Mouse (Mus musculus): ENCODE results near the gene Chst5. TPM values are rescaled to one million over a fixed set of nuclear protein-coding genes. Genes with fewer than 3 reads are reported as not detected.

The Chst5 gene
- polyA plus RNA-seq, 1 experiment from 2014 or later = 2.7 TPM

DNA sequence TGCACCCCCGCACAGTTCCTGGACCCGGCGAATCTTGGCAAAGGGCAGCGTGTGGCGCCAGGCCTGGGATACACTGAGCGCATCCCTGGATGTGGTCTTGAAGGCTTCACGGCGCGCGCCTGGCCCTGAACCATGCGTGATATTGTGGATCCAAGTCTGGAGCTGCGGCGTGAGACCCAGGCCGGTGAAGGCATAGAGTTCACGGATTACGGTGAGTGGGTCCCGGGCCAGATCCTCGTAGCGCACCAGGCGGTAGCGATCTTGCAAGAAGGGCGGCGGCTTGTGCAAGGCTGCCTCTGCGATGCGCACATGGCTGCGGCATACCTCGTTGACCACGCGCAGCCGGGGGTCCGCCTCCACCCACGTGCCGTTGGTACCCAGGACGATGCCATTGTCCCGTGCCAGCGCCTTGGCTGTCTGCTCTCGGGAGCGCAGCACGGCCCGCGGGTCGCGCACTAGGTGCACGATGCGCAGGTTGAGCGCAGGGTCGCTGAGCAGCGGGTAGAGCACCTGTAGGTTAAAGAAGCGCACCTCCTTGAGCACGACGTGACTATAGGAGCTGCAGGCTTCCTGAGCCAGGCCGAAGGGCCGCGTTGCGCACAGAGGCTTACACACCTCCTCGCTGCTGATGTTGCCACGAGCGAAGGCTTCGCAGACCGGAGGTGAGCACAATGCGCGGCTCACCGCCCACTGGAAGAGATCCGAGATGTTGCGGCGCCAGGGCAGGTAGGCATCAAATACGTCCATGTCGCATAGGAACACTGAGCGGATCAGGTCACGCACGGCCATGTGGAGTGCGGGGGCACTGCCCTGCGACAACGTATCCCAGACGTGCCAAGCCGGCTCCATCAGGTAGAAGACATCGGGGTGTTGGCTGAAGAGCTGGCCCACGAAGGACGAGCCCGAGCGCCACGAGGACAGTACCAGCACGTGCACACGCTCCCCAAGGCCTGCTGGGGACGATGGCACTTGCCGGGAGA, 20.0 kb downstream of the Chst5 start:
- H3K9me3 ChIP-seq = no peaks in the 10 kb centered on the region
- ATAC-seq (replicated peaks) = 0 out of 2 replicates have a peak, but pooled peaks have one; percentile 26
- H3K4me1 ChIP-seq = peaks cover 10% of the 10 kb centered on the region
- H3K4me3 ChIP-seq = peak overlapping the region; percentile 37
- 11% methylated on average over 86 of the region's 86 CpGs for WGBS
- no peak overlapping the region for H3K27ac ChIP-seq (replicated peaks)
- H3K9ac ChIP-seq (replicated peaks) = peak overlapping the region; percentile 28; the same call in 1 of the 2 replicates
- H3K36me3 ChIP-seq = no peaks in the 10 kb centered on the region
- peaks cover 39% of the 10 kb centered on the region for H3K27me3 ChIP-seq
- peak overlapping the region; percentile 62 for H3K4me2 ChIP-seq (replicated peaks)

DNA sequence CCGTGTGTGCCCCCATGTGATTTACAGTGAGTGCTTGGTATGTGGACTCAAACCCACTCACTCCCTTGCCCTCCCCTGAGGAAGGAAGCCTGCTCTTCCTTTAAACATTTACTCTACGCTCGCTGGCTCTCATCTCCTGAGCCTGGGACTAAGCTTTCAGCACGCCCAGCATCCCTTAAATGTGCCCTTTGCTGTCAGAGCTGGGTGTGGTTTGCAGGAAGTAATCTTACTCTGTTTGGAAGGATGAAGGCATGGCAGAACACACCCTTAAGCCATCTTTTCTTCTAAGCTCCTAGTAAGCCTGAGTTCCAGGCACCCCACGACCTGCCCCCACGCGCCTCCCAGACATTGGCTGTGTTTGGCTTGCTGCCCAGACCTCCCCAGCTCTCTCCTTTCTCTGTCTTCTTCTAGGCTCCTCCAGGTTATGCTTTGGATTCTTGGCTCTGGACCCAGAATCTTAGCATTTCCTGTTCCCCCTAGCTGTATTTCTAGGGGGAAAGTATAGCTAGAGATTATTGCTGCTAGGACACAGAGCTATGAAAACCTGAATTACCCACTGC, 22.1 kb downstream of the Chst5 start:
- Histone ChIP-seq H3K36me3 (no peaks in the 10 kb centered on the region), H3K4me1 (peaks cover 10% of the 10 kb centered on the region), H3K9me3 (no peaks in the 10 kb centered on the region), H3K27ac (replicated peaks) (no peak overlapping the region), H3K9ac (replicated peaks) (no peak overlapping the region), H3K4me2 (replicated peaks) (no peak overlapping the region), H3K4me3 (no peak overlapping the region), H3K27me3 (peaks cover 39% of the 10 kb centered on the region)
- no peak for ATAC-seq (replicated peaks)
- 47% methylated on average over 7 of the region's 7 CpGs for WGBS

DNA sequence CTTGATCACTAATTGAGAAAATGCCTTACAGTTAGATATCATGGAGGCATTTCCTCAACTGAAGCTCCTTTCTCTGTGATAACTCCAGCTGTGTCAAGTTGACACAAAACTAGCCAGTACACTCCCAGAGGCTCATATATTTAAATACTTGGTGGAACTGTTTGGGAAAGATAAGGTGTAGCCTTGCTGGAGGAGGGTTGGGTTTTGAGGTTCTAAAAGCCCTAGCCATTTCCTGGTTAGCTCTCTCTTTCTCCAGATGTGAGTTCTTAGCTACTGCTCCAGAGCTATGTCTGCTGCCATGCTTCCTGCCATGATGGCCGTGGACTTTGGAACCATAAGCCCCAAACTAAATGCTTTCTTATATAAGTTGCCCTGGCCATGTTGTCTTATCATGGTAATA, 22.8 kb downstream of the Chst5 start:
- H3K27ac ChIP-seq (replicated peaks) = no peak overlapping the region
- WGBS = 86% methylated on average over 1 of the region's 1 CpGs
- no peaks in the 10 kb centered on the region for H3K36me3 ChIP-seq
- ATAC-seq (replicated peaks) = no peak
- H3K9ac ChIP-seq (replicated peaks) = no peak overlapping the region
- H3K4me3 ChIP-seq = no peak overlapping the region
- H3K27me3 ChIP-seq = peaks cover 39% of the 10 kb centered on the region
- peaks cover 10% of the 10 kb centered on the region for H3K4me1 ChIP-seq
- H3K4me2 ChIP-seq (replicated peaks) = no peak overlapping the region
- no peaks in the 10 kb centered on the region for H3K9me3 ChIP-seq

DNA sequence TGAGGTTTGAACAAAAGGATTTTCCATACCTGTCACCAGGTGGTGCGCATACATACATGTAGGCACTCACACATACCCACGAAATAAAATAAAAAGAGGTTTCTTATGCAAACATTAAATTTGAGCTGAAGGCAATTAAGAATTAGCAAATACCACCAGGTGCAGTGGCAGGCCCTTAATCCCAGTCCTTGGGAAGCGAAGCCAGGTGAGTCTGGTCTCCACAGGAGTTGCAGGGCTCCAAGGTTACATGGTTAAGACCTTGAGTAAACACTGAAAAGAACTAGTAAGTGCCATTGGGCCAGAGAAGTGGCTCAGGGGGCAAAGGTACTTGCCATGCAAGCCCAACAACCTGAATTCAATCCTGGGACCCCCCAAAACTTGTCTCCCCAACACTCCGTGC, 26.6 kb downstream of the Chst5 start:
- H3K4me3 ChIP-seq = no peak overlapping the region
- 90% methylated on average over 4 of the region's 4 CpGs for WGBS

DNA sequence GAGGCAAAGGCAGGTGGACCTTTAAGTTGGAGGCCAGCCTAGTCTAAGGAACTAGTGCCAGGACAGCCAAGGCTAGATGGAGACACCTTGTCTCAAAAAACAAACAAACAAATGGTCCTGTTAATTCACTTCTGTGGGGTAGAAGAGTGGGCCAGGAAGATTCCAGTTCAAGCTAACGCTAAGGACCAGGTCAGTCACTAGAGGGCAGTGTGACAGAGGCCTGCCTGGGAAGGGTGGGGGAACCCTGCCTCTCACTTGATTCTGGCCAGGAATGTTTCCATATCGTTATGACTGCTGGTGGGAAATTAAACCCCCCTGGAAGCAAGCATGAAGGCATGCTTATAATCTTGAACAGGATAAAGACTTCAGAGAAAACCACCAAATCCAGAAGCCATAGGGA, 28.7 kb downstream of the Chst5 start:
- H3K4me2 ChIP-seq (replicated peaks) = no peak overlapping the region
- no peaks in the 10 kb centered on the region for H3K9me3 ChIP-seq
- WGBS = 0% methylated on average over 2 of the region's 2 CpGs
- H3K27me3 ChIP-seq = no peaks in the 10 kb centered on the region
- H3K4me1 ChIP-seq = peaks cover 2% of the 10 kb centered on the region
- H3K36me3 ChIP-seq = no peaks in the 10 kb centered on the region
- ATAC-seq (replicated peaks) = no peak
- no peak overlapping the region for H3K27ac ChIP-seq (replicated peaks)
- no peak overlapping the region for H3K9ac ChIP-seq (replicated peaks)
- H3K4me3 ChIP-seq = no peak overlapping the region

More for the DNA sequence above, 26.6 kb downstream of the Chst5 start:
- Histone ChIP-seq H3K4me2 (replicated peaks) (no peak overlapping the region), H3K27ac (replicated peaks) (no peak overlapping the region), H3K9ac (replicated peaks) (no peak overlapping the region), H3K27me3 (peaks cover 4% of the 10 kb centered on the region; the same call in 1 of the 2 replicates), H3K36me3 (no peaks in the 10 kb centered on the region), H3K9me3 (no peaks in the 10 kb centered on the region), H3K4me1 (no peaks in the 10 kb centered on the region; the same call in 1 of the 2 replicates)
- no peak for ATAC-seq (replicated peaks)

DNA sequence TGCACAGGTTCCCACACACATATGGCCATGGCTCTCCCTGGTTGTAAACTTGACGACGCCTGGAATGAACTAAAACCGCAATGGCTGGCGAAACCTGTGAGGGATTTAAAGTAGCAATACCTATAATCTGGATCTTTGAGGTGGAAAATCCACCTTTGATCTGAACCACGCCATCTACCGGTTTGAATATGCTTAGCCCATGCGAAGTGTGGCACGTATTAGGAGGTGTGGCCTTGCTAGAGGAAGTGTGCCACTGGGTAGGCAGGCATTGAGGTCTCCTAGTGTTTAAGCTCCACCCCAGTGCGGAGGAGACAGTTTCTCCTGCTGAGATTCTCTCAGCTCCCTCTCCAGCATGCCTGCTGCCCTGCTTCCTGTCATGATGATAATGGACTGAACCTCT, 32.5 kb downstream of the Chst5 start:
- peaks cover 7% of the 10 kb centered on the region for H3K4me1 ChIP-seq
- H3K4me2 ChIP-seq (replicated peaks) = no peak overlapping the region
- no peak overlapping the region for H3K27ac ChIP-seq (replicated peaks)
- H3K27me3 ChIP-seq = no peaks in the 10 kb centered on the region
- no peak overlapping the region for H3K4me3 ChIP-seq
- H3K9ac ChIP-seq (replicated peaks) = no peak overlapping the region
- WGBS = 72% methylated on average over 9 of the region's 9 CpGs
- no peak for ATAC-seq (replicated peaks)
- H3K9me3 ChIP-seq = no peaks in the 10 kb centered on the region
- H3K36me3 ChIP-seq = no peaks in the 10 kb centered on the region

DNA sequence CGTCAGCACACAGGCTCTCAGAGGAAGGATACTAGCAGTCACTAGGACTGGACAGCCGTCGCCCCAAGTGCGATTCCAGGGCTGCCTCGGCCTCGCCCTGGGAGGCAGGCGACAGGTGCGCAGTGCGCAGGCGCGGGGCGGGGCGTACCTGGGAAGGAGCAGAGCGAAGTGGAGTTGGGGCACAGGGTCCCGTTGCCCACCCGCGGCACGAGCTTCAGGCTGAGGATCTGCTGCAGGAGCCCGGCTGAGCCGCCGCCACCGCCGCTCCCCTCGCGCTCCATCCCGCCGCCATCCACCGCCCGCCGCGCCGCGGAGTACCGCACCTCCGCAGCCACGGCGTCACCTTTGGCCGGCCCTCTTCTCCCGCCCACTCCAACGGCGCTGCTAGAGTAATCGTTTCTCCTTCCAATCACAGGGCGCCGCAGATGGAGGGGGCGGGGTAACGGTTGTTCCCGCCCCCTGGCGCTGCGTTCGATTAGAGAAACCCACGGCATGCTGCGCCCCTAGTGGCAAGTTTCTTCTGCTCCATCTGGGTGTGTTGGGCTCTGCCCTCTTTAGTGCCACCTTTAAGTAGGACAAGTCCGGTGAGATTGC, 33.8 kb downstream of the Chst5 start, which contains the start of gene Tmem170:
Gene Tmem170, minus strand, starts transcription at position 396 of the 594 bp plus-strand sequence.
- under 1% methylated on average over 49 of the region's 53 CpGs for WGBS
- peaks cover 7% of the 10 kb centered on the region for H3K4me1 ChIP-seq
- ATAC-seq (replicated peaks) = peak; percentile 98

DNA sequence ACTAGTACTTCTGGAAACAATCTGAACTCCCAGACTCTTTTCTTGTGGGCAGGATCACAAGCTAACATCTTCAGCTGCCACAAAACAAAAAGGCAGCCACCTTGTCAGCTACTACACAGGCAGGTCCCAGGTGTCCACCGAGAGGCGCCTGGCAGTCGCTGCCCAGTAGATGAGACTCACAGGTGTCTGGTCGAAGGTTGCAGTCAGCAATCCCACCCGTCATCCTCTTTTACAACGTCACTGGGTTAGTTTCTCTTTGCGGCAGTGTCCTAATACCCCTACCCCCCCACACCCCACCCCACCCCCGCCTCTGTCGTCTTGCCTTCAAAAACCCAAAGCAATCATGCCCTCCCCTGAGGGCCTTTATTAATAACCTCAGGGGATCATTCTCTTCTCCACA, 34.5 kb downstream of the Chst5 start:
- Histone ChIP-seq H3K27ac (replicated peaks) (no peak overlapping the region), H3K4me3 (peak overlapping the region; percentile 83), H3K4me2 (replicated peaks) (peak overlapping the region; percentile 66), H3K36me3 (no peaks in the 10 kb centered on the region), H3K4me1 (peaks cover 7% of the 10 kb centered on the region), H3K9ac (replicated peaks) (peak overlapping the region; percentile 64), H3K27me3 (no peaks in the 10 kb centered on the region), H3K9me3 (no peaks in the 10 kb centered on the region)
- ATAC-seq (replicated peaks) = no peak
- WGBS = 25% methylated on average over 9 of the region's 9 CpGs

More for the DNA sequence above, 33.8 kb downstream of the Chst5 start, which contains the start of gene Tmem170:
- Histone ChIP-seq H3K36me3 (no peaks in the 10 kb centered on the region), H3K4me2 (replicated peaks) (peak within 1 kb of the TSS; percentile 66), H3K9ac (replicated peaks) (peak within 1 kb of the TSS; percentile 64), H3K4me3 (peak within 1 kb of the TSS; percentile 83), H3K27me3 (no peaks in the 10 kb centered on the region), H3K9me3 (no peaks in the 10 kb centered on the region), H3K27ac (replicated peaks) (peak within 1 kb of the TSS; percentile 76)

DNA sequence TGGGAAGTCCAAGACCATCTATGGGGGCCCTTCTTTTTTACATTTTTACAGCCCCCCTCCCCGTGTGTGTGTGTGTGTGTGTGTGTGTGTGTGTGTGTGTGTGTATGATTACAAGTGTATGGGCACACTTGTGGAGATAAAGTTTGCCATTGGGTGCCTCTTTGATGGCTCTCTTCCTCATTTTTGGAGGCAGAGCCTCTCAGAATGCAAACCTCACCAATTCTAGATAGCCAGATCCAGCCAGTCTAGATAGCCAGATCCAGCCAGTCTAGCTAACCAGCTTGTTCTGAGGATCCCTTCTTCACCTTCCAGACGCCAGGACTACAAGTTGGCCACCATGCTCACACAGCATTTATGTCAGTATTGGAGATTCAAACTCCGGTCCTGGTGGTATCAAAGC, 39.0 kb downstream of the Chst5 start:
- Histone ChIP-seq H3K9ac (replicated peaks) (no peak overlapping the region), H3K4me1 (peaks cover 5% of the 10 kb centered on the region), H3K9me3 (no peaks in the 10 kb centered on the region), H3K4me2 (replicated peaks) (no peak overlapping the region), H3K4me3 (no peak overlapping the region), H3K36me3 (no peaks in the 10 kb centered on the region), H3K27ac (replicated peaks) (no peak overlapping the region), H3K27me3 (no peaks in the 10 kb centered on the region)
- no peak for ATAC-seq (replicated peaks)
- 74% methylated on average over 3 of the region's 3 CpGs for WGBS

DNA sequence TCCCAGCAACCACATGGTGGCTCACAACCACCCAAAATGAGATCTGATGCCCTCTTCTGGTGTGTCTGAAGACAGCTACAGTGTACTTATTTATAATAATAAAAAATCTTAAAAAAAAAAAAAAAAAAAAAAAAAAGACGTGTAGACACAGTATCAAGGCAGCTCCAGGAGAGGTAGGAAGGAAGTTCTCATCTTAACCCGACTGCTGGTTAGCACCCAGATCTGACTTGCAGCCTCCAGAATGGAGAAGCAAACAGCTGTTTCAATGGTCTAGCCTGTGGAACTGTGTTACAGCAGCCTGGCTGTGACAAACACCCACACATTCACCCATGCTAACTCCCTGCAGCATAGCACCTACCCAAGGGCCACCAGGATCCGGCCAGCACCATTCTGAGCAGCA, 39.9 kb downstream of the Chst5 start:
- no peaks in the 10 kb centered on the region for H3K27me3 ChIP-seq
- 90% methylated on average over 3 of the region's 3 CpGs for WGBS
- no peaks in the 10 kb centered on the region for H3K9me3 ChIP-seq
- H3K9ac ChIP-seq (replicated peaks) = no peak overlapping the region
- H3K4me1 ChIP-seq = no peaks in the 10 kb centered on the region
- no peak for ATAC-seq (replicated peaks)
- no peak overlapping the region for H3K4me2 ChIP-seq (replicated peaks)
- no peak overlapping the region for H3K27ac ChIP-seq (replicated peaks)
- no peaks in the 10 kb centered on the region for H3K36me3 ChIP-seq
- no peak overlapping the region for H3K4me3 ChIP-seq

DNA sequence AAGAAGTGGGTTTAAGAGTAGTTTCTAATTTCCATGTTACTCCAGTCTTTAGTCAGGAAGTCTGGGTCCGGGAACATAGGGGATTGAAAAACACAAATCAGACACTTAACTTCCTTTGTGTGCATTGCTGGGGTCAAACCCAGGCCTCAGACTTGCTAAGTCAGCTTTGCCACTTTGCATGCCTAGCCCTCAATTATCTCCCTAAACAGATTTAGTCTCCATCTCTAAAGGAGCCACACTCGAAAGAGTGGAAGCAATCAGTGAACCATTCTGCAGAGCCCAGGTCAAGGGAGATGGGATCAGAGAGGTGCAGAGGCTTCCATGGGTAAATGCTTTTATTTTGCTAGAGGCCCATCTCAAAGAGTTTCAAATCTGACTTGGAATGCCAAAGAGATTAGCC, 41.6 kb downstream of the Chst5 start:
- no peaks in the 10 kb centered on the region for H3K27me3 ChIP-seq
- no peak for ATAC-seq (replicated peaks)
- WGBS = 64% methylated on average over 2 of the region's 2 CpGs
- no peak overlapping the region for H3K27ac ChIP-seq (replicated peaks)
- no peak overlapping the region for H3K4me2 ChIP-seq (replicated peaks)
- no peaks in the 10 kb centered on the region for H3K9me3 ChIP-seq
- no peaks in the 10 kb centered on the region for H3K4me1 ChIP-seq
- no peak overlapping the region for H3K9ac ChIP-seq (replicated peaks)
- H3K4me3 ChIP-seq = no peak overlapping the region
- H3K36me3 ChIP-seq = no peaks in the 10 kb centered on the region

DNA sequence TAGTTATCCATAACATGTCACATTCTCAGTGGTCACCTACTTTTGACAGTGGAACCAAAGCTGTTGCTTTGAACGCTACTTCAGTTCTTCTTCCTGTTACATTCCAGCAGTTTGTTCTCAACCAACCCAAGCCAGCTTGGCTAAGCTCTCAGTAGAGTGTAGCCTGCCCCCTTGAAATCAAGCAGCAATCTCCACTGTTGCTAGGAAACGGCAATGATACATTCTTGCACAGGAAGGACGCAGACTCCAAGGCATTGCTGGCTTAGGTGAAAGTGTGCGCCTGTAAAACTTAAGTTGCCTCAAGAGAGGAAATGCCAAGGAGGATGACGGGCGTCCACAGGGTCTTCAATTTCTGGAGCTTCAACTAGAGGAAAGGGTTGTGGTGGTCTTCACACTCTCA, 44.4 kb downstream of the Chst5 start:
- Histone ChIP-seq H3K27ac (replicated peaks) (no peak overlapping the region), H3K9me3 (no peaks in the 10 kb centered on the region), H3K27me3 (no peaks in the 10 kb centered on the region), H3K4me1 (no peaks in the 10 kb centered on the region), H3K4me3 (no peak overlapping the region), H3K4me2 (replicated peaks) (no peak overlapping the region), H3K9ac (replicated peaks) (no peak overlapping the region), H3K36me3 (no peaks in the 10 kb centered on the region)
- ATAC-seq (replicated peaks) = no peak
- WGBS = 89% methylated on average over 6 of the region's 6 CpGs

All from forebrain, embryonic 15.5 days (tissue).